ENCODE assay signal across 26 mouse cellular contexts in genomic region chr1:187282321-187282720, GRCm38 (mm10).
DNase-seq lines count a peak whose midpoint lies in the region; ATAC-seq and TF ChIP-seq lines count a peak whose summit lies in the region.
"Had no signal": no experiment of that assay in that cellular context is flagged by ENCODE, and none has a peak within 500 bp of the region (broad histone marks: within the 10 kb centered on the region; RNA-seq: fewer than 3 reads in every experiment).

No protein-coding gene starts in this region.

- intact Hi-C loops in heart, postnatal 10 days (cut with DNase I), result no loop called here

- 72% methylated on average over 3 of the region's 3 CpGs for WGBS in heart, embryonic 12.5 days
- WGBS in midbrain, embryonic 11.5 days, result 62% methylated on average over 3 of the region's 3 CpGs
- WGBS in liver, postnatal 0 days (ENCODE audit: insufficient replicate concordance), result 85% methylated on average over 3 of the region's 3 CpGs
- 87% methylated on average over 3 of the region's 3 CpGs for WGBS in lung, adult 2 months

- H3K27ac ChIP-seq in heart, embryonic 12.5 days (ENCODE audit: poor library complexity, severe bottlenecking), result no peak overlapping the region
- peak overlapping the region; percentile 84 for H3K27ac ChIP-seq in MEL (ENCODE audit: control insufficient read depth, low read depth, low read length)
- no peak overlapping the region for H3K27ac ChIP-seq in midbrain, embryonic 11.5 days (ENCODE audit: low read depth, low read length)
- no peak overlapping the region for H3K27ac ChIP-seq in liver, postnatal 0 days (ENCODE audit: low read depth)
- H3K27ac ChIP-seq: embryonic facial prominence, embryonic 12.5 days; embryonic facial prominence, embryonic 15.5 days; forebrain, embryonic 12.5 days; heart, adult 2 months; heart, embryonic 10.5 days; hindbrain, embryonic 10.5 days had no signal

- no peak overlapping the region for H3K4me2 ChIP-seq in heart, embryonic 12.5 days
- H3K4me2 ChIP-seq in midbrain, embryonic 11.5 days, result no peak overlapping the region
- H3K4me2 ChIP-seq in liver, postnatal 0 days (ENCODE audit: low read depth, low read length), result no peak overlapping the region
- H3K4me2 ChIP-seq: embryonic facial prominence, embryonic 12.5 days; embryonic facial prominence, embryonic 15.5 days; forebrain, embryonic 12.5 days; hindbrain, embryonic 14.5 days had no signal

- no peak overlapping the region for H3K9ac ChIP-seq in heart, embryonic 12.5 days
- 0 out of 2 replicates have a peak overlapping the region, but pooled peaks have one; percentile 1 for H3K9ac ChIP-seq in MEL (ENCODE audit: control insufficient read depth, low read depth, low read length, poor library complexity, severe bottlenecking)
- no peak overlapping the region for H3K9ac ChIP-seq in midbrain, embryonic 11.5 days (ENCODE audit: low read length)
- H3K9ac ChIP-seq in liver, postnatal 0 days (replicated peaks), result no peak overlapping the region
- H3K9ac ChIP-seq: embryonic facial prominence, embryonic 12.5 days; embryonic facial prominence, embryonic 15.5 days; forebrain, embryonic 12.5 days; hindbrain, embryonic 14.5 days had no signal

- H3K79me2 ChIP-seq in MEL (ENCODE audit: control insufficient read depth, insufficient read depth, low read length, poor library complexity), result no peaks in the 10 kb centered on the region

- peaks cover 17% of the 10 kb centered on the region for H3K4me1 ChIP-seq in heart, embryonic 12.5 days (replicated peaks)
- peaks cover 18 to 28% of the 10 kb centered on the region in 2 experiments for H3K4me1 ChIP-seq in MEL (ENCODE audit: control insufficient read depth in 1 of 2, insufficient read depth in 2 of 2, low read length in 2 of 2)
- peaks cover 6% of the 10 kb centered on the region for H3K4me1 ChIP-seq in midbrain, embryonic 11.5 days (ENCODE audit: control insufficient read depth, insufficient read depth, low read length)
- no peaks in the 10 kb centered on the region for H3K4me1 ChIP-seq in liver, postnatal 0 days (ENCODE audit: insufficient read depth)
- no peaks in the 10 kb centered on the region for H3K4me1 ChIP-seq in lung, adult 2 months (ENCODE audit: control insufficient read depth, insufficient read depth, low read length)
- H3K4me1 ChIP-seq: embryonic facial prominence, embryonic 12.5 days; embryonic facial prominence, embryonic 15.5 days had no signal

- no peaks in the 10 kb centered on the region for H3K36me3 ChIP-seq in heart, embryonic 12.5 days
- peaks cover 0 to 23% of the 10 kb centered on the region in 2 experiments; a peak in 2 of 4 replicates for H3K36me3 ChIP-seq in MEL (ENCODE audit: control insufficient read depth in 1 of 2, insufficient read depth in 2 of 2, low read length in 2 of 2)
- no peaks in the 10 kb centered on the region for H3K36me3 ChIP-seq in midbrain, embryonic 11.5 days (ENCODE audit: control insufficient read depth, insufficient read depth, low read length)
- H3K36me3 ChIP-seq in liver, postnatal 0 days (replicated peaks; ENCODE audit: insufficient read depth, low read length), result no peaks in the 10 kb centered on the region; the same call in 1 of the 2 replicates
- H3K36me3 ChIP-seq: embryonic facial prominence, embryonic 12.5 days; embryonic facial prominence, embryonic 15.5 days; forebrain, embryonic 12.5 days; hindbrain, embryonic 10.5 days had no signal

- no peaks in the 10 kb centered on the region for H3K27me3 ChIP-seq in heart, embryonic 12.5 days (replicated peaks)
- H3K27me3 ChIP-seq in MEL (ENCODE audit: control insufficient read depth in 1 of 2, insufficient read depth in 2 of 2, low read length in 2 of 2), result no peaks in the 10 kb centered on the region
- H3K27me3 ChIP-seq in midbrain, embryonic 11.5 days (ENCODE audit: control insufficient read depth, insufficient read depth, low read length), result no peaks in the 10 kb centered on the region
- no peaks in the 10 kb centered on the region for H3K27me3 ChIP-seq in liver, postnatal 0 days (ENCODE audit: insufficient read depth, low read length)
- H3K27me3 ChIP-seq: CH12.LX; embryonic facial prominence, embryonic 12.5 days; embryonic facial prominence, embryonic 15.5 days; forebrain, embryonic 12.5 days; Patski had no signal

- no peak for TF ChIP-seq POLR2A in MEL (IDR thresholded peaks at IDR 0.05; ENCODE audit: control insufficient read depth in 1 of 2, insufficient read depth in 1 of 2, low read depth in 1 of 2, low read length in 2 of 2, poor library complexity in 1 of 2)
- TF ChIP-seq POLR2A in lung, adult 2 months (IDR thresholded peaks at IDR 0.05; ENCODE audit: borderline replicate concordance, extremely low read depth, low read depth, low read length), result no peak

- TF ChIP-seq RAD21 in MEL (IDR thresholded peaks at IDR 0.05; ENCODE audit: low read depth, low read length), result no peak

- no peak overlapping the region for H3K4me3 ChIP-seq in heart, embryonic 12.5 days
- no peak overlapping the region for H3K4me3 ChIP-seq in MEL (ENCODE audit: control insufficient read depth in 1 of 2, insufficient read depth in 1 of 2, low read depth in 2 of 2, low read length in 2 of 2)
- no peak overlapping the region for H3K4me3 ChIP-seq in midbrain, embryonic 11.5 days (ENCODE audit: low read depth, low read length)
- H3K4me3 ChIP-seq in liver, postnatal 0 days (ENCODE audit: low read depth, low read length), result no peak overlapping the region
- no peak overlapping the region for H3K4me3 ChIP-seq in lung, adult 2 months (replicated peaks; ENCODE audit: extremely low read depth, low read depth, low read length)
- H3K4me3 ChIP-seq: embryonic facial prominence, embryonic 12.5 days; embryonic facial prominence, embryonic 15.5 days; forebrain, embryonic 12.5 days; heart, adult 2 months; heart, embryonic 10.5 days; hindbrain, embryonic 10.5 days had no signal

- TF ChIP-seq EP300 in MEL (IDR thresholded peaks at IDR 0.05; ENCODE audit: low read depth in 1 of 2, low read length in 2 of 2), result no peak
- no peak for TF ChIP-seq EP300 in liver, postnatal 0 days (IDR thresholded peaks at IDR 0.05; ENCODE audit: low read depth)

- no peaks in the 10 kb centered on the region for H3K9me3 ChIP-seq in heart, embryonic 12.5 days (replicated peaks)
- H3K9me3 ChIP-seq in MEL (replicated peaks; ENCODE audit: insufficient read depth, low read length), result no peaks in the 10 kb centered on the region
- no peaks in the 10 kb centered on the region for H3K9me3 ChIP-seq in midbrain, embryonic 11.5 days (ENCODE audit: control insufficient read depth, low read length)
- H3K9me3 ChIP-seq in liver, postnatal 0 days (ENCODE audit: low read length), result no peaks in the 10 kb centered on the region
- H3K9me3 ChIP-seq: embryonic facial prominence, embryonic 12.5 days; embryonic facial prominence, embryonic 15.5 days; forebrain, embryonic 12.5 days; heart, embryonic 10.5 days; hindbrain, embryonic 10.5 days had no signal

- 0 out of 2 replicates have a peak, but pooled peaks have one; percentile 4 for ATAC-seq in heart, embryonic 12.5 days (ENCODE audit: insufficient number of reproducible peaks, low FRiP score)
- ATAC-seq in midbrain, embryonic 11.5 days (ENCODE audit: low FRiP score), result no peak
- no peak for ATAC-seq in liver, postnatal 0 days
- ATAC-seq: intestine, postnatal 0 days; Patski had no signal

- no peak for TF ChIP-seq CTCF in MEL (IDR thresholded peaks at IDR 0.05 in 2 of 3, conservative IDR thresholded peaks at IDR 0.05 in 1 of 3; ENCODE audit: control insufficient read depth in 1 of 3, insufficient read depth in 1 of 3, low read depth in 2 of 3, low read length in 3 of 3, poor library complexity in 1 of 3, severe bottlenecking in 1 of 3)
- no peak for TF ChIP-seq CTCF in liver, postnatal 0 days (IDR thresholded peaks at IDR 0.05; ENCODE audit: low read depth)
- no peak for TF ChIP-seq CTCF in lung, adult 2 months (IDR thresholded peaks at IDR 0.05; ENCODE audit: insufficient read depth, low read length)

- no peak for DNase-seq in heart, postnatal 10 days
- DNase-seq in ES-CJ7 (ENCODE audit: low read depth, low spot score) (peak; percentile 68), MEL (ENCODE audit: low read depth, low spot score) (no peak), ZHBTc4 (ENCODE audit: low read depth, low spot score) (peak; percentile 69)
- DNase-seq in midbrain, embryonic 11.5 days (ENCODE audit: low spot score, missing footprints), result no peak
- DNase-seq in liver, postnatal 0 days, result no peak
- no peak for DNase-seq in lung, adult 2 months
- DNase-seq: adrenal gland, postnatal 10 days; adrenal gland, postnatal 36 days; B cell, adult 2 months; cerebellum, adult 18-20 months; cerebellum, adult 9-10 months; gastrocnemius, postnatal 10 days; gastrocnemius, postnatal 36 days; heart, adult 2 months; heart, postnatal 36 days had no signal

TF ChIP-seq in MEL, 35 proteins besides CTCF, POLR2A, EP300 and RAD21:
- TF ChIP-seq CHD2 (IDR thresholded peaks at IDR 0.05; ENCODE audit: low read length), result no peak
- no peak for TF ChIP-seq TCF12 (IDR thresholded peaks at IDR 0.05; ENCODE audit: low read depth, low read length)
- TF ChIP-seq E2F4 (IDR thresholded peaks at IDR 0.05; ENCODE audit: borderline replicate concordance, low read depth, low read length), result no peak
- no peak for TF ChIP-seq BHLHE40 (IDR thresholded peaks at IDR 0.05; ENCODE audit: borderline replicate concordance, low read depth, low read length)
- TF ChIP-seq POLR2AphosphoS5 (IDR thresholded peaks at IDR 0.05; ENCODE audit: borderline replicate concordance, low read depth, low read length), result no peak
- TF ChIP-seq RCOR1 (IDR thresholded peaks at IDR 0.05; ENCODE audit: low read depth, low read length), result no peak
- no peak for TF ChIP-seq ZKSCAN1 (IDR thresholded peaks at IDR 0.05; ENCODE audit: low read depth, low read length)
- TF ChIP-seq ELF1 (IDR thresholded peaks at IDR 0.05; ENCODE audit: low read depth, low read length), result no peak
- TF ChIP-seq MXI1 (IDR thresholded peaks at IDR 0.05; ENCODE audit: low read depth, low read length), result no peak
- no peak for TF ChIP-seq ETS1 (IDR thresholded peaks at IDR 0.05; ENCODE audit: low read depth, low read length)
- no peak for TF ChIP-seq MAZ (IDR thresholded peaks at IDR 0.05; ENCODE audit: low read depth, low read length)
- TF ChIP-seq NELFE (IDR thresholded peaks at IDR 0.05; ENCODE audit: low read depth, low read length), result no peak
- TF ChIP-seq MEF2A (IDR thresholded peaks at IDR 0.05; ENCODE audit: extremely low read depth, insufficient replicate concordance, low read depth, low read length, poor library complexity, severe bottlenecking), result no peak

Comparison
In these comparisons a context has a peak if more than half of its experiments do, and no peak if none do; other contexts are left out.
1. DNase-seq: peak in ES-CJ7 (single experiment) and ZHBTc4 (single experiment); none in heart, postnatal 10 days (0 of 2), MEL (single experiment), midbrain, embryonic 11.5 days (single experiment), liver, postnatal 0 days (single experiment) and lung, adult 2 months (single experiment).